Mouse (Mus musculus) thymus, postnatal 4 days (tissue): ENCODE measurements around the gene 2010315B03Rik.
"Not testable (repeated sequence)": the region's sequence is repeated elsewhere in the genome, so short reads cannot be mapped to it uniquely, and the experiment has no call there.

ENCODE experiments used
- DNase-seq: peaks from one replicate; pipeline ENCODE4 v3.0.0; 2021

Gene 2010315B03Rik

DNA sequence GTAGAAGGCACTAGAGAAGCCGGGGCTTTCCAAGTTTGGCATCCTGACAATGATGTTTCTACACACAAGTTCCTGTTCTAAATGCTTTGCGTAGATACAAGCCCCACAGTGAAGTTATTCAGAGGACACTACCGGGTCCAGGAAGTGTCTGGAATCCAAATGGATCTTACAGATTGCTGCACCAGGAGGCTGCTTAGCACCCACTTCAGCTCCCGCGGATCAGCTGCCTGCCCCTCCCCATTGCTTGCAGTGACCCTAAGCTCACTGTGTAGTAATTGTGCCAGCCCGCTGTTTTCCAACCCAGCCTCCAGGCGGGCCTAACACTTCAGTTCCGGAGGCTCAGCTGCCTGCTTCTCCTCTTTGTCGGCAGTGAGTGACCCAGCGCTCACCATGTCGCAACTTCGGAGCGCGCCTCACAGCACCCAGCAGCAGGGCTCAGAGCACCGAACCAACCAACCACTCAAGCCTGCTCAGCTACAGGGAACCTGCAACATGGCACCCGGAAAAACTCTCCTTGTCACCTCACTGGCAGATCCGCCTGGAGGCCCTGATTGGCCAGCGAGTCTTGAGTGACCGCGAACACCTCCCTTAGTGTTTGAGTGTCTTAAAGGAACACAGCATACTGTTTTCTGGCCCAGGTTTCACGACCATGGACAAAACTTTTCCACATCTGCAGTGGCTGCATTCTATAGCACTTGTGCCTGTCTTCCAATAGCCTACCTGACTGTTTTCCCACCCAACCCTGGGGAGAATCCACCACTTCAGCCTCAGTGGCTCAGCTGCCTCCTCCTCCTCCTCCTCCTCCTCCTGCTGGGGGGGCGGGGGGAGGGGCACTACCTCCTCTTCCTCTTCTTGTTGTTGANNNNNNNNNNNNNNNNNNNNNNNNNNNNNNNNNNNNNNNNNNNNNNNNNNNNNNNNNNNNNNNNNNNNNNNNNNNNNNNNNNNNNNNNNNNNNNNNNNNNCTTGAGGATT is at the start of gene 2010315B03Rik:
TSS of gene 2010315B03Rik (minus strand) at position 526 of the 972 bp plus-strand sequence.
- DNase-seq: peak; percentile 81

DNA sequence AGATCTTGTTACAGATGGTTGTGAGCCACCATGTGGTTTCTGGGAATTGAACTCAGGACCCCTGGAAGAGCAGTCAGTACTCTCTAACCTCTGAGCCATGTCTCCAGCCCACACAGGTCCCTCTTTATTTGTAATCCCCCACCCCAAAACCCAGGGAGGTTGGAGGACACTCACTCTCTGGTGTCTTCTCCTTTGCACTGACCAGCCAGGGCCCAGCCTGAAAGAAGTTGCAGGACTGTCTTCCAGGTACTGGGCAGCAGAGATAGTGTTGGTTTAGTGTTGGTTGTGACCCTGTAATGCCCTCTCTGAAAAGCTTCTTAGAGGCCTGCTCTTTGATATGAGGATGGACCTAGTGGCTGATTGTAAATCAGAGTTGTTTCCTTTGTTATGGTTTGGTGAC is 994 bp downstream of the 2010315B03Rik start:
- no peak for DNase-seq

DNA sequence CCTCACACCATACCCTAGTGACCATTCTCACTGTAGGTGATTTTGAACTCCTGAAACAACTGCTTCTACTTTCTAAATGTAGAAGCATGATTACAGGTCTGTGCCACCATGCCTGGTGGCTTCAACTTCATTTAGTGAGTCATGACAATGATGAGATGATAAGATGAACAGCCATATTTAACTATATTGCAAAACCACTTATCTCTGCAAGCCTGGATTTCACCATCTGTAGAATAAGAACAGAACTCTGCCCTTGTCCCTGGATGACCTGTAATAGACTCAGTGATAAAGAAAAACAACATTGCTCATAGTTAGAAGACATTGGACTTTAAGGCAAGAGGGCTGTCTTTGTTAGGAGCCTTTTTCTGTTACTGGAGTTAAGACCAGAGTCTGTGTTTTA is 24.2 kb downstream of the 2010315B03Rik start:
- no peak for DNase-seq

DNA sequence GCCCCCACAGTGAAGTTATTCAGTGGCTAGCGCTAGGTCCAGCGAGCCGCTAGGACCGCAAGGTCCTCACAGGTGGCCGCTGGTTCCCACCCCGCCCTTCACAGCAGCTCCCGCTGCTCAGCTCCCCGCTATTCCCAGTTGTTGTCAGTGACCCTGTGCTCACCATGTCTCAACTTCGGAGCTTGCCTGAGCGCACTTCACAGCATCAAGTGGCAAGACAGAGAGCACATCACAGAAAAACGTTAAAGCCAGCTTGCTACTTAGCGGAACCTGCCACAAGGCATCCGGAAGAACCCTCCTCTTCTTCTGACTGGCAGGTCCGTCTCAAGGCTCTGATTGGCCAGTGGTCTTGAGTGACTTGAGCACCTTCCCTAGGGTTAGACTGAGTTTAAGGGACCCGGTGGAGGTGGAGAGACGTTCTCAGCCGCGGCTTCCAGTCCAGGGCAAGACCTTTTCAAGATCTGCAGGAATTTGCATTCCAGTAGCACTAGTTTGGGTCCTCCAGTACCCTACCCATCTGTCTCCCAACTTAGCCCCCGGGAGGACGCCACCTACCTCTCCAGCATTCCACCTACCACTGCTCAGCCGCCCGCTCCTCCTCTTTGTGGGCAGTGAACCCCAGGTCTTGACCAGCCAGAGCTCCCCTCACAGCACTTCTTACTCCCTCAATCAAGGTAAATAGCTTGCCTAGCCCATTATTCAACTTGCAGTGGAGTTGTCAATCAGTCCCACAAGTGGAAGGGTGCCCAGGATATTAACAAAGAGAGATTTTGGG is 30.4 kb downstream of the 2010315B03Rik start:
- DNase-seq: peak; percentile 80

DNA sequence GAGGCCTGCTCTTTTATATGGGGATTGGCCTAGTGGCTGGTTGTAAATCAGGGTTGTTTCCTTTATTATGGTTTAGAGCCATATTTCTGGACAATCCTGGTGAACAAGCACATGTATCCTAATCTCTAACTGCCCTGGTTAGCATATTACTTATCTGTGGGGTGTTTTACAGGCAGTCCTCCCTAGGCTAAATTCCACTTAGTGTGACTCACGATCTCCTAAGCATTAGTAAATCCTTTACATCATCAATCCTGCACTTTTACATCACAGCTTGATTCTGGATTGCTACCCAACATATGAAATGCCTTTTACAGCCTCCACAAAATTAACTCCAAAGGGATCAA is 31.1 kb downstream of the 2010315B03Rik start:
- no peak for DNase-seq

DNA sequence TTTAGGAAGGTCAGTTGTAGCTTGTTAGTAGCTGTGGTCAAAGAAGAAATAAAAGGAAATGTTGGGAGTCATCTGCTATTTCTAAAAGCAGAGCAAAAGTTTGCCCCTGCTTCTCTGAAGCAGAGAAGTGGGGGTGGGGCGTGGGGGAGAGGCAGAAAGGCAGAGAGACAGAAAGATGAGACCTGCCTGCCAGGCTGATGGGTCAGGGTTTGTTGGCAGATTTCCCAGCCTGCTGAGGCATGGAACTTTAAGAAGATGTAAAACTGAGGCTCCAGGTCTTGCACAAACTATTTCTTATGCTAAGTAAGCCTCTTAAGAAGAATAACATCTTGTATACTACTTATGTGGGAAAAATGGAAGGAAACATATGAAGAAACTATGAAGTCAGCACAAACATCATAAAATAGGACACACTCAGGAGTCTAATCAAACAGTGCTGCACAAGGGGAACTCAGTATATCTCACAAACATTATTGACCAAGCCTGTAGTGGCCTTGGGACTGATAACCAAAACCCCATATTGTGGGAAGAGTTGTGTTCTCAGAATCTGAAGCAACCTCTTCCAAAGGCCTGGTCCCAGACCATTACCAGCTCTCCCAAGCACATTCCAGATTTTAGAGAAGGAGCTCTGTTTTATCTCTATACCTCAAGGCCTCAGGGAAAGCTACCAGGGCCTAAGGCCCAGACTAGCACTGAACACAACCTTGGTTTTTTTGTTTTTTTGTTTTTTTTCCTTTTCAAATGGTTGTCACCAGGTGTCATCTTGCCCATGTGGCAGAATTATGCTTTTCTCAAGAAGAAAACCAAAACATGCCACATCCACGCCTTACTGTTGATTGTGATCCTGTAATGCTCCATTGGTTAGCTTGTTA is 31.7 kb downstream of the 2010315B03Rik start:
- peak; percentile 44 for DNase-seq

DNA sequence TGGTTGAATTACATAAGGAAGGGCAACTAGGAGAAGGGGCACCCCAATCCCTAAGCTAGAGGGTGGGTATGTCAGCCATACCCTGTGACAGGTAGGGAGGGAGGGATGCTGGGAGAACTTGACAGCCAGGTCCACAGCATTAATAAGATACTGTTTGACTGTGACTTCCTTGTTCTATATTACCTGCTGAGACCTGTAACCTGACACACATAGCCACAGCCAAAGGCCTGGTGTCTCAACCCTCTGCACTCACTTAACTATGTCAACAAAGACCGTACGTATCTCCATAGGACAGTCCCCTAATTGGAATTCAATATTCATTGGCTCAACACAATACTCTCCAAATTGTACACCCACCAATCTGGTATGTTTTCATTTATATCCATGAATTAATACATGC is 33.2 kb downstream of the 2010315B03Rik start:
- DNase-seq: no peak

DNA sequence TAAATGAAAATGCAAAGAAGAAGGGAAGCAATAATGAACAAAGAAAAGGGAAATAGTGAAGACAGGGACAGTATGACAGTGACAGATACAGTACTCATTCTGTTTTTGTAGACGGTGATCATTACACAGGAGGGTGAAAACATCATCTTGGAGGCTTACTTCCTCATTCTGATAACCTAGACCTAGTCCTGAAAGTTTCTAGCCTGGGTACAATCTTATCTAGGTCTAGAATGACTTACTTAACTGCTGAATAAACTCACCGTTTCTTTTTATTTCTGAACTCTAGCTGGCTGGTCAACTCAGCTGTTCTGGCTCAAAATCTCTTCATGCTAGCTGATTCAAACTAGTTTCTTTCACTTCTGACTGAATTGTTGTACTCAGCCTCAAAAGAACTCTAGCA is 37.4 kb downstream of the 2010315B03Rik start:
- no peak for DNase-seq

DNA sequence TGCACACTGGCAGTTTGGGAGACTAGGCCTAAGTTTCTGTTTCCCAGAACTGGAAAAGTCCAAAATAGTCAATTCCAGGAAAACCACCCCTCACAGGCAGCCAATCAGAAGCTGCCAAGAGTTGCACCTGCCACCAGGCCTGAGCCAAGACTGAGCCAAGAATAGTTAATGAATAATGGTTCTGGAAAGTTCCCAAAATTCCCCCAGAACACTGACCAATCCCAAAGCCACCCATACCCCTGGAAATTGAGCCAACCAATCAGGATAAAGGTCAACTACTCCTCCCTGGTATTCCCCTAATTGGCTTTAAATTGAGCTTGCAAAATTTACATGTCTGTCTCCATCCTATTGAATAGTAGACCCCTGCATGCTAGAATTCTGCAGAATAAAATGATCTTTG is 39.3 kb downstream of the 2010315B03Rik start:
- no peak for DNase-seq

DNA sequence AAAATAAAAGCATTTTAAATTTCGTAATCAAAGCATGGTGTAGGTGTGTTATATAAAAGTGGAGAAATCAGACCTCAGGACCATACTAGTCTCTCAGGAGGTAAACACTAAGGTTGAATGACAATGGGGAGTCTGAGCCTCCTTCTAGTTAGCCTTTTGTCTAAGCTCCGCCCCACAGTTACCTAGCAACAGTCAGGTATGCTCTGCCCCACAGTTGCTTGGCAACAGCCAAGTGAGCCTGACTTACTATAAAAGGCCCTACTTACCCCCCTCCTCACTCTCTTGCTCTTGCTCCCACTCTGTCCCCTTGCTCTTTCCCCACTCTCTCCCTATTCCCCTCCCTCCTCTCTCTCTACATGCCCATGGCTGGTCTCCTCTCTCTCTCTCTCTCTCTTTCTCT is 44.6 kb downstream of the 2010315B03Rik start:
- peak; percentile 30 for DNase-seq

DNA sequence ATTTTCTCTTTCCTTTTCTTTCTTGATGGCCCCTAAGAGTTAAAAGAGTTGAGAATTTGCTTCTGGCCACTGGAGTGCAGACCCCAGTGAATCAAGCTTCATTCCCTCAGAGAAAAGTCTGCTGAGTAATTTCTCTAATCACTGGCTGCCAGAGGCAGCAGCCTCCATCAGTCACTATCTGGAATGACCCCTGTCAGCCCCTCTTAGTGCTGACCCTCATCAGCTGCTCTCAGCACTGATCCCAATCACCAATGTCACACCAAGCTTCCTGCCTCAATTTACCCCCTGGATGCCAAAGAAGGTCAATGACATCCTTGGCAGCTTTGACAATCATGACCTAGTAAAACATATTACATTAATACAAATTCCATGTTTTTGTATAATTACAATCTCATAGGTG is 45.0 kb downstream of the 2010315B03Rik start:
- DNase-seq: no peak

DNA sequence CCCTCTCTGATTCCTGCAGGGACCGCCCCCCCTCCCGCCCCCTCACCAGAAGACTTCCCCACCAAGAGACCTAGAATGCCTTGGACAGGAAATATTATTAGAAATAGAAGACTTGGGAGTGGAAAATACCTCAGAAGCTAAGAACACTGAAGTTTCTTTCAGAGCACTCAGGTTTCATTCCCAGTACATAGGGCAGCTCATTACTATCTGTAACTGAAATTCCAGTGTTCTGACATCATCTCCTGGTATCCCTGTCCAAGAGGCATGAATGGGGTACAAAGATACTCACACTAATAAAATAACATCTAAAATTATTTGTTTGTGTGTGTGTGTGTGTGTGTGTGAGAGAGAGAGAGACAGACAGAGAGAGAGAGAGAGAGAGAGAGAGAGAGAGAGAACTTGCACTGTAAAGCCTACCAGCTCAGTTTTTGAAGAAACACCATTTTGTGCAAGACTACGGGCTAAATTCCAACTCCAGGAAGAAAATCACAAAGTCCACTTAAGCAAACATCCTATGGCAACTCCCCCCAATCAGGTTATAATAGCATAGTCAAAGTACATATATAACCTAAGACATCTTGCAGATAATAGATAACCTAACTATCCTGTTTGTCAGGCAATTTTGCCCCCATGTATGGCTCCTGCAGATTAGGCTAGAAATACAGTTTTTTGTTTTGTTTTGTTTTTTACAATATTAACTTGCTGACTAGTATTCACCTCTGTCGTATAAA is 49.3 kb downstream of the 2010315B03Rik start:
- DNase-seq: no peak

DNA sequence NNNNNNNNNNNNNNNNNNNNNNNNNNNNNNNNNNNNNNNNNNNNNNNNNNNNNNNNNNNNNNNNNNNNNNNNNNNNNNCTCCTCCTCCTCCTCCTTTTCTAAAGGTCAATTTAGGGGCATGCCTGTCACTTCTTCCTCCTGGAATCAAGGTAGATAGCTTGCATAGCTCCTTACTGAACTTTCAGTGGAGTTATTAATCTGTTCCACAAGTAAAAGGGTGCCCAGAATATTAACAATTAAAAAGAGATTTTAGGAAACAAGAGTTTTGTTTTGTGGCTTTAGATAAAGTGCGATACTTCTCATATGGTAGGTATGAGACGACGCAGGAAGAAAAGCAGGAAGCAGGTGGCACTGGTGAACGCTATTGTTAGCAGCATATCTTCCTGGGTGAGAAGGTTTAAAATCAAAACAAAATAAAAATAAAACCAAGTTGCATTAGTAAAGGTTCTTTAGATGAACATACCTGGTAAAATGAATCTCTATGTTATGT is 54.4 kb downstream of the 2010315B03Rik start:
- no peak for DNase-seq

DNA sequence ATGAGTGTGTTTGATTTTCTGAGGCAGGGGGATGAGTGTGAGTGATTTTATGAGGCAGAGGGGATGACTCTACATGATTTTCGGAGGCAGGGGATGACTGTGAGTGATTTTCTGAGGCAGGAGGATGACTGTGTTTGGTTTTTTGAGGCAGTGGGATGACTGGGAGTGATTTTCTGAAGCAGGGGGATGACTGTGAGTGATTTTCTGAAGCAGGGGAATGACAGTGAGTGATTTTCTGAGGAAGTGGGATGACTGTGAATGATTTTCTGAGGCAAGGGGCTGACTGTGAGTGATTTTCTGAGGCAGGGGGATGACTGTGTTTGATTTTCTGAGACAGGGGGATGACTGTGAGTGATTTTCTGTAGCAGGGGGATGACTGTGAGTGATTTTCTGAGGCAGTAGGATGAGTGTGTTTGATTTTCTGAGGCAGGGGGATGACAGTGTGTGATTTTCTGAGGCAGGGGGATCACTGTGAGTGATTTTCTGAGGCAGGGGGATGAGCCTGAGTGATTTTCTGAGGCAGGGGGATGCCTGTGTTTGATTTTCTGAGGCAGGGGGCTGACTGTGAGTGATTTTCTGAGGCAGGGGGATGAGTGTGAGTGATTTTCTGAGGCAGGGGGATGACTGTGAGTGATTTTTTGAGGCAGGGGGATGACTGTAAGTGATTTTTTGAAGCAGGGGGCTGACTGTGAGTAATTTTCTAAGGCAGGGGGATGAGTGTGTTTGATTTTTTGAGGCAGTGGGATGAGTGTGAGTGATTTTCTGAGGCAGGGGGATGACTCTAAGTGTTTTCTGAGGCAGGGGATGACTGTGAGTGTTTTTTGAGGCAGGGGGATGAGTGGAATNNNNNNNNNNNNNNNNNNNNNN is 55.1 kb downstream of the 2010315B03Rik start:
- DNase-seq: no peak

DNA sequence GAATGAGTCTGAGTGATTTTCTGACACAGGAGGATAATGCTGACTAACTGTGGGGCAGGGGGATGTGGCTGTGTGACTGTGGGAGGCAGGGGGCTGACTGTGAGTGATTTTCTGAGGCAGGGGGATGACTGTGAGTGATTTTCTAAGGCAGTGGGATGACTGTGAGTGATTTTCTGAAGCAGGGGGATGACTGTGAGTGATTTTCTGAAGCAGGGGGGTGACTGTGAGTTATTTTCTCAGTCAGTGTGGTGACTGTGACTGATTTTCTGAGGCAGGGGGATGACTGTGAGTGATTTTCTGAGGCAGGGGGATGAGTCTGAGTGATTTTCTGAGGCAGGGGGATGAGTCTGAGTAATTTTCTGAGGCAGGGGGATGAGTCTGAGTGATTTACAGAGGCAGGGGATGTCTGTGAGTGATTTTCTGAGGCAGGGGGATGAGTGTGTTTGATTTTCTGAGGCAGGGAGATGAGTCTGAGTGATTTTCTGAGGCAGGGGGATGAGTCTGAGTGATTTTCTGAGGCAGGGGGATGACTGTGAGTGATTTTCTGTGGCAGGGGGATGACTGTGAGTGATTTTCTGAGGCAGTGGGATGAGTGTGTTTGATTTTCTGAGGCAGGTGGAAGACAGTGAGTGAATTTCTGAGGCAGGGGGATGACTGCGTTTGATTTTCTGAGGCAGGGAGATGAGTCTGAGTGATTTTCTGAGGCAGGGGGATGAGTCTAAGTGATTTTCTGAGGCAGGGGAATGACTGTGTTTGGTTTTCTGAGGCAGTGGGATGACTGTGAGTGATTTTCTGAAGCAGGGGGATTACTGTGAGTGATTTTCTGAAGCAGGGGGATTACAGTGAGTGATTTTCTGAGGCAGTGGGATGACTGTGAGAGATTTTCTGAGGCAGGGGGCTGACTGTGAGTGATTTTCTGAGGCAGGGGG is 56.0 kb downstream of the 2010315B03Rik start:
- DNase-seq: not testable (repeated sequence)

DNA sequence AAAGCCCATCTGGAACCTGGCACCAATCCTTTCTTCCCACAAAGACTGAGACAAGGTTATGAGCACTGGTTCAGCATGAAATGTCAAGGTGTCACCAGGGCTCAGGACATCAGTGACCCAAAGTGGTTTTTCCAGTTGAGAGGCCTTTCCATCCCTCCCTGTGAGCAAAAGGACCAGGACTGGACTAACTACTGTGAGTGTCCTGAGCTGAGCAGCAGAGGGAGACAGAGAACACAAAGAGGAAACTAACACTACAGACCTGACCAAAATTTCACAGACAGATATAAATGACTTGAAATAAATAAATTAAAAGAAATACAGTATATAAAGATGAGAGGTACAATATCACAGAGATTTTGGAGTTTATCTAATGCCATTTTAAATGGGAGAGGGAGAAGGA is 61.1 kb downstream of the 2010315B03Rik start:
- DNase-seq: no peak
